Mouse (Mus musculus) myocyte (in vitro differentiated cells): ENCODE results near the gene Itgb1bp1.

Experiments
- MYOD1 ChIP-seq, 3 experiments: IDR thresholded peaks; one replicate each; pipeline ENCODE4 v1.6.1; 2011; ENCODE audit warnings: control low read depth in 2 of 3, low read depth in 2 of 3, mild to moderate bottlenecking in 2 of 3, moderate library complexity in 1 of 3; ENCODE audit not compliant: insufficient read length in 2 of 3, control insufficient read depth in 1 of 3
- POLR2A ChIP-seq: IDR thresholded peaks from one replicate; pipeline ENCODE4 v1.6.1; 2011; ENCODE audit warnings: low read depth, mild to moderate bottlenecking, control low read depth, moderate library complexity; ENCODE audit not compliant: insufficient read length

- TF ChIP-seq MYOD1 (IDR thresholded peaks at IDR 0.05; ENCODE audit: control insufficient read depth in 1 of 3, insufficient read length in 2 of 3, low read depth in 2 of 3) = no peak
- TF ChIP-seq POLR2A = no peak
Measured at GRCm38 (mm10) chr12:21333021-21333420, 46.9 kb upstream of the Itgb1bp1 start.
